Mouse (Mus musculus) left cerebral cortex, postnatal 14 days (tissue): ENCODE results near the gene Gimap7. TPM values are rescaled to one million over a fixed set of nuclear protein-coding genes. Genes with fewer than 3 reads are reported as not detected.

Experiments used
- DNase-seq, 2 experiments: peaks; one replicate each; pipeline ENCODE4 v3.0.0; 2021 to 2022; ENCODE audit warnings: low spot score in 2 of 2, mixed read lengths in 1 of 2
- intact Hi-C: fragments of 180-260 bp; cut with DNase I; formaldehyde crosslinking; loops from one replicate; pipeline ENCODE4 v1.15.1; 2025
- total RNA-seq, 2 experiments: library from RNA; stranded (reverse); gene quantifications; 2 replicates each; pipeline ENCODE4 v1.2.3; 2021

The Gimap7 gene
- total RNA-seq, 2 experiments from 2014 or later: not detected

DNA sequence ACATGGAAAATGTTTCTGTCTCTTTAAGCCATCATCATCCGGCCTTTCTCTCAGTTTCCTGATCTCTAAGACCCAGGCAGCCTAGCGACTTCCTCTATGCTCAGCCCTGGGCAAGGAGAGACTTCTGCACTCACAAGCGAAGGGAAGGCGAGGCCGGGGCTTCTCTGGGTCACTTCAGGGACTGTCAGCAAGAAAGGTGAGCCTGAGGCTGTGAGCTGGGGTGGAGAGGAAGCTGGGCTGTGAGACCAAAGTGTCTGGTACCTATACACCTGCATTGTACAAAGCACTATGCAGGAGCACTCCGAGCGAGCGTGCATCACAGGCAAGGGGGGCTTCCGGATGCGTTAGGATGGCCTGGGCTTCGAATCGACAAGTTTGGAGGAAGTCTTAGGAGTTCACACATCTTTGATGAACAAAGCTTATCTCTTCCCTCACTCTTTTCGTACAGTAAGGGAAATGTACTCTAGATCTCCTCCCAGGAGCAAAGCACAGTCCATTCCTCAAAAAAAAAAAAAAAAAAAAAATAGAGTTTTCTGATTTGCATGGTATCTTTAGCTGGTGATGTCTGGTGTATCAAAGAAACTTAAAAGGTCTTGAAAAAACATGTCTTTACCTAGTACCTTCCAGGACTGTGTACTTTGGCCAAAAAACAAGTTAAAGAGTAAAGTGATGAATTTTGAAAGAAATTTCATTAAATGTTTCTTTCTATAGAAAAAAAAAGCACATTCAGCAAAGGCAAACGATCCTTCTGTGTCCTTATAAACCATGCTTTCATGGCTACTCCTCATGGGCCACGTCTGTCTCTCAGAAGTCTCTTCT lies 20.7 kb downstream of the Gimap7 start, which contains the start of gene Gimap1:
Gene Gimap1, plus strand, starts transcription at position 94 of the 819 bp plus-strand sequence.
- no peak for DNase-seq
- intact Hi-C loops: no loop called here

DNA sequence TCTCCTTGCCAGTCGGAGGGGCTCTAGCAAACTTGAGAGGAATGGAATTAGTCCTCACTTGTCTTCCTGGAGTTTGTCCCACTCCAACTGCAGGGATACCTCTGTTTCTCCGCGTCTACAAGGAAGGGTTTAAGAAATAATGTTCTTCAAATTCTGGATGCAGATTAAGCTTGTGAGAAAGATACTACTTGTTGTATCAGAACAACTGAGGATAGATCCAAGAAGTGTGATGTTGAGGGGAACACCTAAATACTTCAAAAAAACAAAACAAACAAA lies 21.3 kb downstream of the Gimap7 start:
- intact Hi-C loops: no loop called here
- DNase-seq: no peak

DNA sequence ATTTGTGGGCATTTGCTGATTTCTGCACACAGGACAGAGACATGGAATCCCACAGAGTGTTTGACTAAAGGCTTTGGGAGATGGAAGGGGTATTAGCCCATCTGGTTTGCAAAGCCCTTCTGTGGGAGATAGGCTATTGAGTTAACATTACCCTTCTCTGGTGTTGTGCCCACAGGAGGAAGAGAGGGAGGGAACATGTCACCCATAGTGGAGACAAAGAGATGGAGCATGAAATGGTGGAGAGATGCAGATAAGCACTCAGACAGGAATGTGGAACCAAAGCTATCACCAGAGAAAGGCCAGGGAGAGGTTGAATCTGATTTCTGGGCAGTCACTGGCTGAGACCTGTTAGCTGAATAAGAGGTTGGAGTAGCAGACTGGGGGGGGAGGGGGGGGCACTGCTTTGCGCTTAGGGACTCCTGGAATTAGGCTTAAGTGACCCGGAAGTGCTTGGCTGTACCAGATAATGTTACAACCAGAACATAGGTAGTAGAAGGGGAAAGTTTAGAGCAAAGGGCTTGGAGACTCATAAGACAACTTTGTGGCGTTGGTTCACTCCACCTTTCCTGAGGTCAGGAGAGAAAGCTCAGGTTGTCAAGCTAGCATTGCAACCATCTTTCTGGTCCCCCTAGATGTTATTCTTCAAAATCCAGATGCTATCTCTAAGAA lies 22.2 kb downstream of the Gimap7 start:
- intact Hi-C loops: no loop called here
- no peak for DNase-seq

DNA sequence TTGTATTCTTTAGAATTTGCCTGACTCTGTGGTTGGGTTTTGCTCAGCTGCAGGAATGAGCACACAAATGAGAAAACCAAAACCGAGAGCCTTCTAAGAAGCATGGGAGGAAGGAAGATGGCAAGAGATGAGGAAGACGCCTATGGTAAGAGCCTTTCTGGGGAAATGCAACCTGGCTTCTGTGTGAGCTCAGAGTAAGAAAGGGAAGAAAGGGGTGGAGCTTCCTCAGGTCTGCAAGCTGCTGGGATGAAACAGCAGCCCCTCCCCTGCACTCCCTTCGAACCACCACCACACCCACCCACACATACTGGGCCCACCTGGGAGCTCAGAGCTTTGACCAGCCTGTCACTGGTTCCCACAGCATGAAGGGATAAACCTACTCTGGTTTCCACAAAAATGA lies 22.9 kb downstream of the Gimap7 start:
- DNase-seq: no peak
- intact Hi-C loops: no loop called here

DNA sequence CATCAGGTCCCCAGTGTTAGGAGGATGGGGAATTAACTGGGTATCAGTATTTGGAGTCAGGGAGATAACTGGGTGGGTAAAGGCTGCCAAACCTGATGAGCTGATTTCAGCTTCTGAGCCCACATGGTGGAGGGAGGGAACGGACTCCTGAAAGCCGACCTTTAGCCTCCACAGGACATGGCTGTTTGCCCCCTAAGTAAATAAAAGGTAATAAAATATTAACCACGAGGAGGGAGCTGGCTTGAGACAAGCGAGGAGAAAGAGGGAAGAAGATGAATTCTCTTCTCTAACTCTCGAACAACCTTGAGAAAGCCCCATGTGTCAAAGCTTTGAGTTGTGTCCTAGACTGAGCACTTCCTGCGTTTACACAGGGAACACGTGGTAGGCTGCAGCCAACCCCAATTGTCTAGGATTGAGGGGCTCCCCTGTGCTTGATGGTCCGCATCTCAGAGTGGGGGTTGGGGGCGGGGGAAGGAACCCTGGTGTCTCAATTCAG lies 23.3 kb downstream of the Gimap7 start:
- no peak for DNase-seq
- intact Hi-C loops: no loop called here

DNA sequence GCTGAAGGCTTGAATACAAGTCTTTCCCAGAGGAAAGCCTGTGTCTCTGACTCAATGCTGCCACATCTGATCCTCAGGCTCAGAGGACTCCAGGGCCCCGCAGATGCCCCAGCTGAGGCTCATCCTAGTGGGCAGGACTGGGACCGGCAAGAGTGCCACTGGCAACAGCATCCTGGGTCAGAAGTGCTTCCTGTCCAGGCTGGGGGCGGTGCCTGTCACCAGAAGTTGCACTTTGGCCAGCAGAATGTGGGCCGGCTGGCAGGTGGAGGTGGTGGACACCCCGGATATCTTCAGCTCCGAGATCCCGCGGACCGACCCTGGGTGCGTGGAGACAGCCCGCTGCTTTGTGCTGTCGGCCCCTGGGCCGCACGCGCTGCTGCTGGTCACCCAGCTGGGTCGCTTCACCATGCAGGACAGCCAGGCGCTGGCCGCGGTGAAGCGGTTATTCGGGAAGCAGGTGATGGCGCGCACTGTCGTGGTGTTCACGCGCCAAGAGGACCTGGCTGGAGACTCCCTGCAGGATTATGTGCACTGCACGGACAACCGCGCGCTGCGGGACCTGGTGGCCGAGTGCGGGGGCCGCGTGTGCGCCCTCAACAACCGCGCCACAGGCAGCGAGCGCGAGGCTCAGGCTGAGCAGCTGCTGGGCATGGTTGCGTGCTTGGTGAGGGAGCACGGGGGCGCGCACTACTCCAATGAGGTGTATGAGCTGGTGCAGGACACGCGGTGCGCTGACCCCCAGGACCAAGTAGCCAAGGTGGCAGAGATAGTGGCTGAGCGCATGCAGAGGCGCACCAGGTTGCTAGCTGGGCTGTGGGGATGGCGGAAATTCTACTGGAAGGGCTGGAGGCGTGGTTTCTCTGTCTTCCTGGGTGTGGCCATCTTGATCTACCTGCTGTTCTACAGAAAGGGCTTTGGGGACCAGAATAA lies 24.3 kb downstream of the Gimap7 start:
- DNase-seq: peak in 1 of 2 experiments; percentile 6
- intact Hi-C loops: no loop called here

DNA sequence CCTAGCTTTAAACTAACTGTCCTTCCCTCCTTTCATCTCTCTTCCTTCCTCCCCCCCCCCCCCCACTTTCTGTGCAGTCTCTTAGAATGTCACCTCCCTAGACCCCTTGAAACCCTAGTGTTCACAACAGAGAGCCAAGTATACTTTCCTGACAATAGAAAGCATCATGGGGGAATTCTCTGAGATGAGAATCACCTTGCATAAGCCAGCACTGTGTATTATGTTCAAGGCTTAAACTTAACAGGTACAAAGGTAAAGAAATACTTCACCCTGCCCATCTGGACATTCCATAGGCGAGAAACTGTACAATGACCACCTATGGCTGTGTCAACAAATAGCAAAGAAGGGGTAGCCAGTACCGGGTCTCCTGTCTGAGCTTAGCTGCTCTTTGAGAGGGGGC lies 27.1 kb downstream of the Gimap7 start:
- DNase-seq: no peak
- intact Hi-C loops: no loop called here

DNA sequence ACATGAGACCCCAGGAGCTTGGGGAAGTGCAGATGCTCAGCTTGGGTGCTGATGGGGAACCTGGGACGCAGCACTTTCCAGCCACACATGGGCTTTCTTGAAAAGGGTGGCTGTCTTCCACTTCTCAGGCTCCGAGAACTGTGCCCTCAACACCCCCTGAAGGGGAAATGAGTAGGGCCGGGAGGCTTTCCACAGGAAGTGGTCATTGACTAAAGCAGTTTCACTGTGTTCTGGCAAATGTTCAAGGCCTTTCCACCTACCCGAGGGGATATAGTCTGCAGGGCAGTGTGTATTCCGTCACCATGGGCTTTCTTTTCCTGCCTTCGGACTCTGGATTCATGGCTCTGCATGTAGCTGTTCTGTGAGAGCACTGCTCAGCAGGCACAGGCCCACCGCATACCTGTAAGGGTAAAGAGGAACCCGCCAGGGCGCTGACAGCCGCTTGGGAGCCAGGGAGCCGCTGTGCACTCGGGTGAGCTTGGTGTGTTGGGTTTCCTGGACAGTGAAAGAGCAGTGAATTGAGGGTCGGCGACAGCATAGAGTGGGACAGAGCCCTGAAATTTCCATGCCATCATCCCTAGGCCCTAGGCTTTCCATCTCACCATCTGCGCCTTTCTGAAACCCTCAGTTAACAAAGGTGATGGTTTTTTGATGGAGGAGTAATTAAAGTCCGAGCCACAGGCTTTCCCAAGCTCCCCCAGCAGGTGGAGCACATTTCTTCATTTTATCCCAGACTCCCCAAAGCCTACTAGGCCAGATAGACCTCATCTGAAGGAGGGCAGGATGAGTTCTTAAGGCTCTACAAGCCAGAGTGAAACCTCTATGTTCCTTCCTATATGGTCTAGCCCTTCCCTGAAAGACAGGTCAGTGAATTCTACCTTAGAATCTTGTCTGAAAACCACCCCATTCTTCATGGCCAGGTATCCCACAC lies 27.8 kb downstream of the Gimap7 start, which contains the start of gene Gimap5:
Gene Gimap5, plus strand, starts transcription at position 239 of the 931 bp plus-strand sequence.
- intact Hi-C loops: no loop called here
- peak in 1 of 2 experiments; percentile 36 for DNase-seq

DNA sequence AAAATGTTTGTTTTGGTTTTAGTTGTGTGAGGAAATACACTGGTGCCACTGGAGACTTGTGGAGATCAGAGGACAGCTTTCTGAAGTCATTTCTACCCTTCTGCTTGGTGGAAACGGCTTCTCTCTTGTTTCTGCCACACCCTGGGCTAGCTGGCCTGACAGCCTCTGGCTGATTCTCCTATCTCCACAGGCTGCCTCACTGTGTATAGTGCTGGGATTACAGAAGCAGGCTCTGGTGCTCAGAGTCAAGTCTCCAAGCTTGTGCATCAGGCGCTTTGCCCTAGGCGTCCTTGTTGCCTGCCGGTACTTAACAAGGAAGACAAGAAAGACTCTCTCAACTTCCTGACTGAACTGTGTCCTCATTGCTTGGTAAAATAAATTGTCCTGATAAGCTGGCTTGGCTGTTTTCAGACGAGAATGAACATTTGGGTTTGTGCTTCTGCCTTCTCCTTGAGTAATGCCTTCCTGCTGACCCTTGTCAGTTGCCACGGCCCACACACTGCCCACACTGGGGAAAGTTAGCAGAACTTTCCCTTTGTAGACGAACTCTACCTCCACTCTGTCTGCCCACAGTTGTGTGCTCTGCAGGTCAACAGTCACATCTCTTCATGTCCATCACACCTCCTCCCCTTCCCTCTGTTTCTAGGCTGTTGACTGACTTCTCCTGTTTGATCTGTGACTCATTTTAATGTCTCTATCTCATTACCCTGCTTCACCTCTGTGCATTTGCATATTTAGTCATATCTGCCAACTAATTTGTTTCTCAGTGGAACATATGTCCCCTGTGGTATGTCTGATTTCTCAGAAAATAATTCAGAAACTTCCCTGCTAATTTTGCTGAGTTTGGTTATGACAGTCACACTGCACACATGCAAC lies 28.9 kb downstream of the Gimap7 start:
- no peak for DNase-seq
- intact Hi-C loops: no loop called here

DNA sequence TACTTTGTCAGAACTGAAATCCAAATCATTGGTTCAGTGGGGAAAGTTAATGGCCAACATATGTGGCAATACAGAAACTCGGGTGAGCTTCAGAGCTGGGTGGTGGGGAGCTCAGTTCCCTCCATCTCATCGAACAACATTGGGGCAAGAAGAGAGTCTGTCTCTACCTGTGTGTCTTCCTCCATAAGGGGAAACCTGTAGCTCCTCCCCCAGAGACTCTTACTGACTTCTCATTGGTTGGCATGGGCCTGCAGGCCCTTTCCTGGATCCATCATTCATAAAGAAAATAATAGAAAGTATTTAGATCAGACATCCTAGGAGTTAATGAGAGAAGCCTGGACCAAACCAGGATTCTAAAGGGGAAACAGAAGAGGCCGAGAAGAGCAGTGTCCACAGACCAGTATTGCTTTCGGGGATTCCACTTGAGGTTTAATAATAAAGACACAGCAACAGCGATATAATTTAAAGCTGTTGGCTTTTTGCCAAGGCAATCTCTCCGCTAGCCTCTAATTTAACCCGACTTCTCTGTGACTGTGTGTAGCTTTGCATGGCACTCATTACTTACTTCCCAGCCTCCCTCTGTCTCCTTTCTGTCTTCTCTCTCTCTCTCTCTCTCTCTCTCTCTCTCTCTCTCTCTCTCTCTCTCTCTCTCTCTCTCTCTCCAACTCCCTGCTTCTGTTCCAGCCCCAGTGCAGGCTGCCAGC lies 45.3 kb downstream of the Gimap7 start:
- intact Hi-C loops: no loop called here
- no peak for DNase-seq

DNA sequence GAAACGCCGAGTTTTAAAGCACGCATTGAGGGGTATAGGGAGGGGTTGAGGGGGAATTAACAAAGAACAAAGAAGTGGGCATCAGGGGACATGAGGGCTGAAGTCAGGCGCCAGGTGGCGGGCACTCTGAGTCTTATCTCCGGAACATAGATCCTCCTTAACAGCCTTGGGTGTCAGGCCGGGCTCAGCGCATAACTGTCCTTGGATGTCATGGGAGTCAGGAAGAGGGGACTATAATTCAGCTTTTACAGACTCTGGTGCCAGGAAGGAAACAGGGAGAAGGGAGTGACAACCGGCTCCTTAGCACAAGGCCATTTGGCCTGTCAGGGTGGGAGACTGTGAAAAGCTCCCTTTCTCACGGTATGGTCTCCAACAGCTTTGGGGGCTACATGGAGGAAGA lies 46.1 kb downstream of the Gimap7 start:
- intact Hi-C loops: no loop called here
- DNase-seq: no peak

DNA sequence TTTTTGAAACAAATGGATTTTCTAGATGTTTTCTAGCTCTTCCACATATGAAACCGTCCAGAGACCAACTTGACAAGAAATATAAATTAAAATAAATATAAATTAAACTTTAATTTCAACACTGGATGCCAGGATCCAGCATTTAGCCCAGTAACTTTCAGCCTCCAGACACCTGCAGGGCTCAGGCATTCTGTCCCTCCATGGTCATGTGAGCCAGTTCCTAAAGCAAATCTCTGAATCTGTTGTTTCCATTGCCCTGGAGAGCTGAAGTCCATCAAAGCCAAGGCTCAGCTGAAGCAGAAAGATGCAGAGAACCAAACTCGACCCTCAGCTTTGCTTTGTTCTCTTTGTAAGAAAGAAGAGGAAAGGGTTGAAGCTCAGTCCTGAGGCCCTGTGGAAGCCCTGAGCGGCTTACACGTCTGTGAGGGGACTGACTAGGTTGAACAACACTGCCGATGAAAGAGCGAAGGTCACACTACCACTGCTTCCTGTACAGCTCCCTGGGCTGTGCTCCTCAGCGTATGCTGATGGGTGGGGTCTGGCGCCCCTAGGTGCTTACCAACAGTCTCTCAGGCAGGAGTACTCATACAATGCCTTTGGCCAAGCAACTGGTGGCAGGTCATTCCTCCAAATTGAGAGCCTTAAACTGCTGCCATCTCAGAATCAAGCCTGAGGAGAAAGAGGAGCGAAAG lies 49.9 kb downstream of the Gimap7 start:
- DNase-seq: no peak
- intact Hi-C loops: no loop called here

DNA sequence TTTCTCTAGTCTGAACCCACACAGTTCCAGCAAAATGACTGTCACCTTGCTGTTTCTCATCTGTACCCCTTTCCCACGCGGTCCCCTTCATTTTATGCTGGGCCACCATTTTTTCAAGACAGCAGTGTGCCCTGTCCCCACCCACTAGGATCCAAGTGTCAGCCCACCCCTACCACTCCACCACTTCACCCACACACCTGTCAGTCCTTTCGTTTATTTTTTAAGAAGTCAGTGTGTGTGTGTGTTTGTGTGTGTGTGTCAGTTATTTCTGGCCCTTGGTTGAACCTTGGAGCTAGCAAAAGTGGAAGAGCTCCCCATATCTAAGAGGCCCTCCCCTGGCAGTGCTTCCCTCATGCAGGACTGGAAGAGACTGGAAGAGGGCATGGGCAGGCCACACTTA lies 50.5 kb downstream of the Gimap7 start:
- intact Hi-C loops: no loop called here
- no peak for DNase-seq

DNA sequence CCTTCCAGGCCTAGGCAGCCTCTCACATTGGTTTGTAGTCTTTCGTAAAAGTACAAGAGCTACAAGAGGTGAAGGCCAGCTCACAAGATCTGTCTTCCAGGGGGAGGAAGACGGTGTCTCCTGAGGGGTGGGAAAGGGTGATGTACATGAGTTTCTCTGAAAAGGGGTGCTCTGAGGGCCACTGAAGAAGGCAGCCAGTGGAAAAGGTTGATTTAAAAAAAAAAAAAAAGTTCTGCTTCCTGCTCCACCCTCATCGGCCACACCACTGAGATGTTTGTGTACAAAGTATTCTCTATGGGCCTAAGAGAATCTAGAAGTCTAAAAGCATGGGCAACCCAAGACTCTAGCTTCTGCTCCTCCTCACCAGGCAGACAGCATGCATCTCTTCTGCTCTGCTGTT lies 52.3 kb downstream of the Gimap7 start, which contains the start of gene Gimap3:
Gene Gimap3, minus strand, starts transcription at position 156 of the 400 bp plus-strand sequence.
- intact Hi-C loops: loop anchor here (10.0 kb wide), 1 partner anchor 596 kb away; no protein-coding TSS in a partner anchor
- DNase-seq: no peak

DNA sequence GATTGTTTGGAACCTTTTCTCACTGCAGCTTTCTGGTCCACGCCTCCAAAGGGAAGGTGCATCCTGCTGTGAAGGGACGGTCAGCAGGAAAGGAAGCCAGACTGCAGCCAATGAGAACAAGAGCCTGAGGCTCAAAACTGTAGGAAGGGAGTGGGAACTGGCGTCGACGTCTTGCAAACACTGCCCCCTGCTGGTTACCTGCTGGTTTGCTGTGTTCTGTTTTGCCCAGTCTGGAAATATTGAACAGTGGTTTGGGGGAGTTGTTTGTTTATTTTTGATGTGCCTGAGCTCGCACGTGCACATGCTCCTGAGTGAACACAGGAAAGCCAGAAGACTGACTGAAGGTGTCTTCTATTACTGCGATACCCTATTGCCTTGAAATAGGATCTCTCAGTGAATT lies 53.6 kb downstream of the Gimap7 start:
- DNase-seq: peak; percentile 69 to 86
- intact Hi-C loops: loop anchor here (1.0 to 10.0 kb wide), 2 partner anchors 127 to 597 kb away; no protein-coding TSS in a partner anchor
